Mouse (Mus musculus) liver (tissue): ENCODE measurements at regions not wholly inside any gene's neighbourhood (a gene's known extent, or its start where the extent isn't known, plus 50 kb on each side); places are given as distances from the start of the nearest gene placed in this dataset.

Experiments used
- DNase-seq: peaks from one replicate; pipeline ENCODE4 v3.0.0-alpha.2; 2020; ENCODE audit warnings: mixed read lengths

- DNase-seq, result no peak
Observed at GRCm38 (mm10) chr6:35458250-35458649, 81.4 kb downstream of the Mtpn start.

GRCm38 (mm10) chr6:35445007-35445406 lies 94.7 kb downstream of the Mtpn start:
- no peak for DNase-seq

- DNase-seq, result no peak
Observed at GRCm38 (mm10) chr6:35426301-35426700, 100.4 kb upstream of the Fam180a start.

GRCm38 (mm10) chr6:35424521-35424920 lies 98.6 kb upstream of the Fam180a start:
- DNase-seq, result no peak

GRCm38 (mm10) chr6:35420924-35421323 lies 95.0 kb upstream of the Fam180a start:
- DNase-seq, result no peak

- DNase-seq, result no peak
Observed at GRCm38 (mm10) chr6:35405044-35405443, 79.1 kb upstream of the Fam180a start.

GRCm38 (mm10) chr6:35403341-35403910 lies 77.5 kb upstream of the Fam180a start:
- no peak for DNase-seq

GRCm38 (mm10) chr6:35395726-35396125 lies 69.8 kb upstream of the Fam180a start:
- DNase-seq, result no peak

GRCm38 (mm10) chr6:35388827-35389226 lies 62.9 kb upstream of the Fam180a start:
- no peak for DNase-seq

- DNase-seq, result no peak
Observed at GRCm38 (mm10) chr6:35381536-35381935, 55.6 kb upstream of the Fam180a start.

GRCm38 (mm10) chr6:35380721-35381466 lies 55.0 kb upstream of the Fam180a start:
- DNase-seq, result no peak

GRCm38 (mm10) chr6:35379890-35380289 lies 53.9 kb upstream of the Fam180a start:
- DNase-seq, result peak; percentile 80

GRCm38 (mm10) chr6:35378851-35379250 lies 52.9 kb upstream of the Fam180a start:
- DNase-seq, result no peak

- DNase-seq, result no peak
Observed at GRCm38 (mm10) chr6:35377535-35377934, 51.6 kb upstream of the Fam180a start.

- DNase-seq, result no peak
Observed at GRCm38 (mm10) chr6:35376526-35376925, 50.6 kb upstream of the Fam180a start.
